Mouse (Mus musculus) midbrain, postnatal 0 days (tissue): ENCODE measurements at regions not wholly inside any gene's neighbourhood (a gene's known extent, or its start where the extent isn't known, plus 50 kb on each side); places are given as distances from the start of the nearest gene placed in this dataset.
A peak's percentile ranks its signal among the peaks of the same experiment; 100 is the strongest.

Experiments
- ATAC-seq: fragments of 200-750 bp; cut with Nextera tagmentation; 2 replicates; pipeline ENCODE4 v1.8.0; 2017; ENCODE audit warnings: moderate number of reproducible peaks, mild to moderate bottlenecking, moderate TSS enrichment, moderate library complexity; ENCODE audit not compliant: low FRiP score
- DNase-seq: peaks from one replicate; pipeline ENCODE4 v3.0.0-alpha.2; 2015; ENCODE audit warnings: low spot score
- H3K27ac ChIP-seq: fragments of 300-500 bp; sonication (generic); 2 replicates; pipeline ENCODE4 v1.5.1; 2014; ENCODE audit warnings: low read depth, mild to moderate bottlenecking, low read length, mixed read lengths
- H3K27me3 ChIP-seq: fragments of 300-500 bp; sonication (generic); 2 replicates; pipeline ENCODE4 v1.6.1; 2014; ENCODE audit warnings: low read length, control low read depth, mixed read lengths; ENCODE audit not compliant: insufficient read depth
- H3K36me3 ChIP-seq: fragments of 300-500 bp; sonication (generic); 2 replicates; pipeline ENCODE4 v1.6.1; 2014; ENCODE audit warnings: low read length, control low read depth, mixed read lengths; ENCODE audit not compliant: insufficient read depth
- H3K4me1 ChIP-seq: fragments of 300-500 bp; sonication (generic); 2 replicates; pipeline ENCODE4 v1.6.1; 2014; ENCODE audit warnings: mild to moderate bottlenecking, control low read depth, antibody characterized with exemption, low read length, mixed read lengths; ENCODE audit not compliant: insufficient read depth
- H3K4me2 ChIP-seq: fragments of 300-500 bp; sonication (generic); 2 replicates; pipeline ENCODE4 v1.6.1; 2014; ENCODE audit warnings: low read depth, mild to moderate bottlenecking, low read length, mixed read lengths; ENCODE audit not compliant: poor library complexity, severe bottlenecking
- H3K4me3 ChIP-seq: fragments of 300-500 bp; sonication (generic); 2 replicates; pipeline ENCODE4 v1.5.1; 2014; ENCODE audit warnings: low read depth, mild to moderate bottlenecking, low read length, moderate library complexity
- H3K9ac ChIP-seq: fragments of 300-500 bp; sonication (generic); replicated peaks from 2 replicates; pipeline ENCODE4 v1.6.1; 2014; ENCODE audit warnings: mild to moderate bottlenecking, low read length, moderate library complexity, mixed read lengths; ENCODE audit not compliant: poor library complexity, severe bottlenecking
- H3K9me3 ChIP-seq: fragments of 300-500 bp; sonication (generic); 2 replicates; pipeline ENCODE4 v1.6.1; 2016; ENCODE audit warnings: low read length, control low read depth
- CTCF ChIP-seq: IDR thresholded peaks from 2 replicates; pipeline ENCODE4 v1.5.1; 2016; ENCODE audit warnings: antibody characterized with exemption, mild to moderate bottlenecking
- WGBS: fragments of 180-500 bp; shearing (Covaris S2); extraction: QIAGEN DNeasy Blood & Tissue Kit; methylation state at CpG from one replicate; pipeline ENCODE4 v1.1.7; 2014; 5-methylcytosine and 5-hydroxymethylcytosine counted together

DNA sequence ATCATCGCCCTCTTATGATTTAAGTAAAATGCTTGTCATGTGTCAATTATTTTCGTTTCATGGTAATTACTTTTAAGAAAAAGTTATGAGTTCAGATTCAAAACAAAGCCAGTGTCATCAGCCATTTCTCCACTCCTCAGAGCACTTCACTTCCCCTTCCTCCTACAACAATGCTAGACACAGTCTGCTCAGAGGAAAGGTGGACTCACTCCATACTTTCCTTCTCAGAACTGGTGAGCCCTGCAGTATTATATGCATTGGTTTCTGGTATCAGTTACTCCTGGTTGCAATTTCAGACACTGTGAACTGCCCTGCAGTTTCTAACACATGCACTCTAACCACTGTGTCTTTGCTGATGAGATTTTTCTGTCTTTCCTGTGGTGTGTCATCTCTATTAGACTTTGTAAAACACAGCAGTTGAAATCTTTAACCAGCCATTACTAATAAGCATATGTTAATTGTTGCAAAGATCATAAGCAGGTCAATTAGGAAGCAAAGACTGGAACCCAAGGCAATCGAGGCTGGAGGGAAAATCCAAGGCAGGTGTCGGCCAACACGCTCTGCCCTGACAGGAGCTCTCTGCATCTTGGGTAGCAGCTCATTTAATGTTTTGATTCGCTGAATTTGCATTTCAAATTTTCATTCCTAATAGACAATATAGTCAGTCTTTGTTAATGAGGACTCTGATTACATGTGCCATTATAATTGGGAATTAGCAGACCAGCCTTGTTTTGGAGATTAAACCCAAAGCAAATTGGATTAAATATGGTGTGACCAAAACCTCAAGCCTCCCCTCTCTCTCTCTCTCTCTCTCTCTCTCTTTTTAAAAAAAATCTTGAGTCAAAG, 202.7 kb downstream of the Pou4f1 start:
- H3K36me3 ChIP-seq = no peaks in the 10 kb centered on the region
- H3K4me3 ChIP-seq = no peak overlapping the region
- DNase-seq (peak; percentile 10), ATAC-seq (no peak)
- H3K9me3 ChIP-seq = no peaks in the 10 kb centered on the region
- no peak overlapping the region for H3K9ac ChIP-seq
- H3K27ac ChIP-seq = no peak overlapping the region
- 49% methylated on average over 6 of the region's 6 CpGs for WGBS
- H3K4me1 ChIP-seq = no peaks in the 10 kb centered on the region
- TF ChIP-seq CTCF = no peak
- no peaks in the 10 kb centered on the region for H3K27me3 ChIP-seq
- no peak overlapping the region for H3K4me2 ChIP-seq

DNA sequence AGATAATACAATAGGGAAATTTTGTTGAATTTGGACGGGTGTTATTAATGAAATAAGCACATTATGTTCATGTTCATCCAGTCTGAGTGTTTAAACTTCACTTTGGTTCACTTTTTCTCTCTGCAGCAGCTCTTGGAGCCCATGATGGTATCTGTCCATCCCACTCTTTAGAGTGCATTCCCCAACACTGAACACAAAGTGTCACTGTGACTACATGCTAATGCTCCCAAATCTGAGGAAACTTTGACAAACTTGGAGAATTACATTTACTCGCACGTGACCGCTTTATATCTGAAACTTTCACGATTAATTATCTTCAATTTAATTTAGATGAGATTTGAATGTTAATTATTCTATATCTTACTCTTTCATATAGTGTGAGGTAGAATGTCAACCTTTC, 250.8 kb downstream of the Pou4f1 start:
- Histone ChIP-seq H3K27ac (no peak overlapping the region), H3K9me3 (no peaks in the 10 kb centered on the region), H3K36me3 (no peaks in the 10 kb centered on the region), H3K9ac (no peak overlapping the region), H3K4me1 (no peaks in the 10 kb centered on the region), H3K27me3 (no peaks in the 10 kb centered on the region), H3K4me2 (no peak overlapping the region), H3K4me3 (no peak overlapping the region)
- peak; percentile 61 for TF ChIP-seq CTCF
- no peak for DNase-seq
- WGBS = 77% methylated on average over 5 of the region's 5 CpGs
- ATAC-seq = no peak

DNA sequence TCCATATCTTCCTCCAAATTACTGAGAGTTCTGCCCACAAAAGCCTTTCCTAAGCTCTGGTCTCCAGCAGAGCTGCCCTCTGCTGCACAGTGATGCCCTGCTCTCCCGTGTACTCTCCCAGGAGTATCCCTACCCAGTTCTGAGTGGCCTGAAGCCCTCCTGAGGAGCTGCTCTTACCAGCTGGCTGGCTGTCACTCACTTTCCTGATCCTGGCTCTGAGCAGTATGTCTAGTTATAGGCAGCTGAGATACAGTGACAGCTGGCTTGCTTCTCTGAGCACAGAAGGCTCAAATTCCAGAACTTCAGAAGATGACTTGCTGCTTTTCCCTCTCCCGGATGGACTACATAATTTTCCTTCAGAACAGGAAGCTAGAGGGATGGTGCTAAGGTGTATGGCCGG, 257.1 kb downstream of the Pou4f1 start:
- Histone ChIP-seq H3K4me3 (no peak overlapping the region), H3K9me3 (no peaks in the 10 kb centered on the region), H3K27me3 (no peaks in the 10 kb centered on the region), H3K27ac (no peak overlapping the region), H3K4me2 (no peak overlapping the region), H3K9ac (no peak overlapping the region), H3K4me1 (no peaks in the 10 kb centered on the region), H3K36me3 (no peaks in the 10 kb centered on the region)
- ATAC-seq (no peak), DNase-seq (no peak)
- no peak for TF ChIP-seq CTCF
- 52% methylated on average over 3 of the region's 3 CpGs for WGBS

DNA sequence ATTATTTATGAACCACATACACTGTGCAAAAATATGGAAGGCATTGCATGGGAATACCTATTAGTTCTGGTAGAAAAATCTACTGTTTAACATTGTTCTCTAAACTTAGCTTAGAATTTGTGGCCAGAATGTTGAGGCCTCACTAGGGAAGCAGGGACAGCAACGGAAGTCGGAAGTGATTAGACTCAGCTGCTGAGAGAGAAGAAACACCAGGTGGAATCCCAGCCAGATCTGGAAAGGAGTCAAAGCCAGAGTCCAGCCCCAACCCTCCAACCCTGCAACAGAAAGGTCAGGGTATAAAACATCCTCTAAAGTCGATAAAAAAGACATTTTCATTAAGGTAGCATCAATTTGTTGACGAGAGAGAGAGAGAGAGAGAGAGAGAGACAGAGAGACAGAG, 258.9 kb downstream of the Pou4f1 start:
- DNase-seq (no peak), ATAC-seq (no peak)
- TF ChIP-seq CTCF = no peak
- Histone ChIP-seq H3K36me3 (no peaks in the 10 kb centered on the region), H3K9me3 (no peaks in the 10 kb centered on the region), H3K27me3 (no peaks in the 10 kb centered on the region), H3K4me1 (no peaks in the 10 kb centered on the region), H3K4me2 (no peak overlapping the region), H3K4me3 (no peak overlapping the region), H3K27ac (no peak overlapping the region), H3K9ac (no peak overlapping the region)
- 66% methylated on average over 4 of the region's 4 CpGs for WGBS

DNA sequence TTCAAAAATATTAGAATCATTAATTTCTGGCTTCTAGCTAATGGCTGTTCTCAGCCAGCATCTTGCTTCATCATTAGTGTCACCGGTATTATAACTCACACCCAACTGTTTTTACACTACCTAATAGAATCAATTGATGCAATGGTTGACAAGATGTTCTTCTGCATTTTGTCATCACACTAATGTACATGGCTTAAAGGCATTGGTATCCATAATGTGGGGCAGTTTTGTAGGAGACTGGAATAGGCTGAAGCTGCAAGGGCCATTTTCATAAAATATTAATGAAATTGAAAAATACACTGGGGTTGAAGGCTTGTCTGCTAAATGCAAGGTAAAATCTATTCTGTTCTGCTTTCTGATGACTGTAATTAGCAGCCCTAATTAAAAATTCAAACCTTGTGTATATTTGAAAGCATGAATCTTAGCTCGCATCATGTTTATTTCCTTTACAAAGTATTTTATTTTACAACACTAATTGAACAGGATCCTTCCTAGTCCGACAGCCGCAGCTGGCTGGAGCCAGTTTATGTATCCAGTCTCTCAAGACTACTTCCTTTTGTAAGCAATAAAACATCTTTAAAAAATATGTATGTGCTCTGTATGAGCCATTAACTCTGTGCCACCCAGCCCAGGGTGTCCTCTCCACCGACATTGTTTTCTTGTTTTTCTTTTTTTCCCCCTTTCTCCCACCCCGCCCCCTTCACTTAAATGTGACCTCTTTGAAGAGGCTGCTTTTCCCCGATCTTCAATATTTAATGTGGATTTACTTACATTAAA, 259.6 kb downstream of the Pou4f1 start:
- ATAC-seq = no peak
- Histone ChIP-seq H3K36me3 (no peaks in the 10 kb centered on the region), H3K4me3 (no peak overlapping the region), H3K9ac (no peak overlapping the region), H3K4me2 (no peak overlapping the region), H3K4me1 (no peaks in the 10 kb centered on the region), H3K9me3 (no peaks in the 10 kb centered on the region), H3K27me3 (no peaks in the 10 kb centered on the region), H3K27ac (no peak overlapping the region)
- WGBS = 66% methylated on average over 7 of the region's 7 CpGs
- no peak for DNase-seq
- no peak for TF ChIP-seq CTCF

DNA sequence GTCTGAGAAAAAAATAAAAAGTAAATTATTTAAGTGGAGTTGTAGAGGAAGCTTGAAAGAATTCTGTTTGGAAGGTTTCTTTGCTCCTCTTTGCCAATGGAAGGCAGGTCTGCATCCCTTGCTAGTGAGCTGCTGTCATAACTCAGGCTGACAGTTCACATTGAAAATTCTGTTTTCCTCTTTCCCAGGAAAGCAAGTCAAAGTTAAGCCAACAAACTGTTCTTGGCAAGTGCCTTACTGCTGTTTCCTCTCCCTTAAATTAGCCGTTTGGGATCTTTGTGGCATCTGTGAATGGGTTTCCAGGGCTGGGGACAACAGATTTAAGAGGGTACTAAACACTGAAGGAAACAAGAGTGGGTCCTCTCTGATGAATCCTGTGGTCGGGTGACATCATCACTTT, 261.2 kb downstream of the Pou4f1 start:
- Histone ChIP-seq H3K9ac (no peak overlapping the region), H3K4me3 (no peak overlapping the region), H3K4me1 (no peaks in the 10 kb centered on the region), H3K27me3 (no peaks in the 10 kb centered on the region), H3K27ac (no peak overlapping the region), H3K9me3 (no peaks in the 10 kb centered on the region), H3K4me2 (no peak overlapping the region), H3K36me3 (no peaks in the 10 kb centered on the region)
- 64% methylated on average over 2 of the region's 2 CpGs for WGBS
- no peak for ATAC-seq
- no peak for TF ChIP-seq CTCF
- no peak for DNase-seq
